Mouse (Mus musculus) MEL (cell line): ENCODE results near the gene Inppl1. TPM values are rescaled to one million over a fixed set of nuclear protein-coding genes. Genes with fewer than 3 reads are reported as not detected.

Source experiments
- DNase-seq: peaks from one replicate; pipeline ENCODE4 v3.0.0; 2011; ENCODE audit warnings: low read depth, low spot score
- H3K27ac ChIP-seq: 2 replicates; pipeline ENCODE4 v1.5.1; 2012; ENCODE audit warnings: low read depth, mild to moderate bottlenecking, control low read depth, low read length, moderate library complexity; ENCODE audit not compliant: control insufficient read depth
- H3K27me3 ChIP-seq, 2 experiments: fragments of 150-350 bp in 1 of 2; sonication (generic) in 1 of 2; 2 replicates each; pipeline ENCODE4 v1.6.1; 2012; ENCODE audit warnings: low read length in 2 of 2, mild to moderate bottlenecking in 2 of 2, improper control_type of control experiment in 1 of 2, moderate library complexity in 1 of 2; ENCODE audit not compliant: insufficient read depth in 2 of 2, control insufficient read depth in 1 of 2
- H3K36me3 ChIP-seq, 2 experiments: 2 replicates each; pipeline ENCODE4 v1.6.1; 2012 to 2014; ENCODE audit warnings: low read length in 2 of 2, improper control_type of control experiment in 1 of 2, inconsistent platforms in 1 of 2, mild to moderate bottlenecking in 1 of 2; ENCODE audit not compliant: insufficient read depth in 2 of 2, control insufficient read depth in 1 of 2
- H3K4me1 ChIP-seq, 2 experiments: fragments of 150-350 bp in 1 of 2; sonication (generic) in 1 of 2; 2 replicates each; pipeline ENCODE4 v1.6.1; 2012; ENCODE audit warnings: low read length in 2 of 2, improper control_type of control experiment in 1 of 2, mild to moderate bottlenecking in 1 of 2; ENCODE audit not compliant: insufficient read depth in 2 of 2, control insufficient read depth in 1 of 2
- H3K4me3 ChIP-seq, 2 experiments: fragments of 150-350 bp in 1 of 2; sonication (generic) in 1 of 2; 2 replicates each; pipeline ENCODE4 v1.5.1; 2012; ENCODE audit warnings: low read depth in 2 of 2, low read length in 2 of 2, mild to moderate bottlenecking in 2 of 2, moderate library complexity in 2 of 2, control low read depth in 1 of 2, improper control_type of control experiment in 1 of 2; ENCODE audit not compliant: control insufficient read depth in 1 of 2, insufficient read depth in 1 of 2
- H3K79me2 ChIP-seq: 2 replicates; pipeline ENCODE4 v1.6.1; 2012; ENCODE audit warnings: mild to moderate bottlenecking, low read length, moderate library complexity; ENCODE audit not compliant: control insufficient read depth, poor library complexity, insufficient read depth
- H3K9ac ChIP-seq: 2 replicates; pipeline ENCODE4 v1.6.1; 2012; ENCODE audit warnings: low read depth, mild to moderate bottlenecking, control low read depth, low read length, moderate library complexity; ENCODE audit not compliant: control insufficient read depth, poor library complexity, severe bottlenecking
- H3K9me3 ChIP-seq: fragments of 150-350 bp; sonication (generic); replicated peaks from 2 replicates; pipeline ENCODE4 v1.6.1; 2012; ENCODE audit warnings: mild to moderate bottlenecking, low read length, improper control_type of control experiment, moderate library complexity; ENCODE audit not compliant: insufficient read depth
- BHLHE40 ChIP-seq: IDR thresholded peaks from 2 replicates; pipeline ENCODE4 v1.6.1; 2012; ENCODE audit warnings: low read depth, mild to moderate bottlenecking, inconsistent platforms, low read length, improper control_type of control experiment, borderline replicate concordance
- CHD1 ChIP-seq: IDR thresholded peaks from 2 replicates; pipeline ENCODE4 v1.6.1; 2012; ENCODE audit warnings: low read depth, mild to moderate bottlenecking, inconsistent platforms, low read length, improper control_type of control experiment
- CTCF ChIP-seq, 3 experiments: IDR thresholded peaks in 2 of 3; conservative IDR thresholded peaks in 1 of 3; 2 replicates each; pipeline ENCODE4 v1.5.1; 2011 to 2012; ENCODE audit warnings: low read length in 3 of 3, low read depth in 2 of 3, mild to moderate bottlenecking in 2 of 3, improper control_type of control experiment in 1 of 3, inconsistent platforms in 1 of 3, mixed read lengths in 1 of 3, moderate library complexity in 1 of 3; ENCODE audit not compliant: control insufficient read depth in 1 of 3, insufficient read depth in 1 of 3, poor library complexity in 1 of 3, severe bottlenecking in 1 of 3
- ELF1 ChIP-seq: IDR thresholded peaks from 2 replicates; pipeline ENCODE4 v1.6.1; 2014; ENCODE audit warnings: low read depth, mild to moderate bottlenecking, inconsistent platforms, low read length, improper control_type of control experiment, moderate library complexity
- EP300 ChIP-seq, 2 experiments: IDR thresholded peaks; 2 replicates each; pipeline ENCODE4 v1.6.1; 2011; ENCODE audit warnings: improper control_type of control experiment in 2 of 2, low read length in 2 of 2, low read depth in 1 of 2, mild to moderate bottlenecking in 1 of 2
- ETS1 ChIP-seq: IDR thresholded peaks from 2 replicates; pipeline ENCODE4 v1.6.1; 2012; ENCODE audit warnings: low read depth, mild to moderate bottlenecking, inconsistent platforms, low read length, improper control_type of control experiment, moderate library complexity
- JUND ChIP-seq: IDR thresholded peaks from 2 replicates; pipeline ENCODE4 v1.6.1; 2011; ENCODE audit warnings: low read depth, mild to moderate bottlenecking, improper control_type of control experiment, low read length
- MAX ChIP-seq: IDR thresholded peaks from 2 replicates; pipeline ENCODE4 v1.6.1; 2011; ENCODE audit warnings: low read length, improper control_type of control experiment
- MEF2A ChIP-seq: IDR thresholded peaks from 2 replicates; pipeline ENCODE4 v1.6.1; 2014; ENCODE audit warnings: low read depth, mild to moderate bottlenecking, inconsistent platforms, low read length, improper control_type of control experiment; ENCODE audit not compliant: poor library complexity, insufficient replicate concordance, severe bottlenecking; ENCODE audit errors: extremely low read depth
- MYB ChIP-seq: IDR thresholded peaks from 2 replicates; pipeline ENCODE4 v1.6.1; 2011; ENCODE audit warnings: mild to moderate bottlenecking, low read depth, low read length, improper control_type of control experiment
- NELFE ChIP-seq: IDR thresholded peaks from 2 replicates; pipeline ENCODE4 v1.6.1; 2011; ENCODE audit warnings: low read depth, low read length, improper control_type of control experiment
- NRF1 ChIP-seq: IDR thresholded peaks from 2 replicates; pipeline ENCODE4 v1.6.1; 2014; ENCODE audit warnings: low read depth, mild to moderate bottlenecking, inconsistent platforms, low read length, improper control_type of control experiment, moderate library complexity; ENCODE audit not compliant: poor library complexity, insufficient read depth, severe bottlenecking
- POLR2AphosphoS2 ChIP-seq: IDR thresholded peaks from 2 replicates; pipeline ENCODE4 v1.6.1; 2011; ENCODE audit warnings: low read length, improper control_type of control experiment
- RCOR1 ChIP-seq: IDR thresholded peaks from 2 replicates; pipeline ENCODE4 v1.6.1; 2012; ENCODE audit warnings: low read depth, mild to moderate bottlenecking, inconsistent platforms, low read length, improper control_type of control experiment
- TAL1 ChIP-seq: IDR thresholded peaks from 2 replicates; pipeline ENCODE4 v1.6.1; 2012; ENCODE audit warnings: mild to moderate bottlenecking, inconsistent platforms, low read length, moderate library complexity, mixed read lengths
- TBP ChIP-seq: IDR thresholded peaks from 2 replicates; pipeline ENCODE4 v1.8.0; 2011; ENCODE audit warnings: low read depth, low read length, improper control_type of control experiment
- TCF12 ChIP-seq: IDR thresholded peaks from 2 replicates; pipeline ENCODE4 v1.6.1; 2014; ENCODE audit warnings: low read depth, mild to moderate bottlenecking, inconsistent platforms, low read length, improper control_type of control experiment, moderate library complexity
- USF1 ChIP-seq: IDR thresholded peaks from 2 replicates; pipeline ENCODE4 v1.6.1; 2014; ENCODE audit warnings: low read depth, mild to moderate bottlenecking, inconsistent platforms, low read length, improper control_type of control experiment, moderate library complexity
- ZC3H11A ChIP-seq: IDR thresholded peaks from 2 replicates; pipeline ENCODE4 v1.6.1; 2012; ENCODE audit warnings: low read depth, mild to moderate bottlenecking, inconsistent platforms, low read length, improper control_type of control experiment
- ZMIZ1 ChIP-seq: IDR thresholded peaks from 2 replicates; pipeline ENCODE4 v1.6.1; 2012; ENCODE audit warnings: low read depth, mild to moderate bottlenecking, inconsistent platforms, low read length, improper control_type of control experiment, moderate library complexity
- ZNF384 ChIP-seq: IDR thresholded peaks from 2 replicates; pipeline ENCODE4 v1.6.1; 2012; ENCODE audit warnings: low read depth, mild to moderate bottlenecking, inconsistent platforms, low read length, improper control_type of control experiment
- polyA plus RNA-seq, 2 experiments: library from polyadenylated mRNA; stranded (reverse) in 1 of 2; unstranded in 1 of 2; fragments of >175 nt in 1 of 2; fragments of >200 nt in 1 of 2; gene quantifications; 2 replicates each; pipeline versions ENCODE4 v1.2.1 to v1.2.4; 2012; ENCODE audit warnings: low replicate concordance in 2 of 2, low read depth in 1 of 2; ENCODE audit not compliant: insufficient read length in 2 of 2, insufficient read depth in 1 of 2, missing spikeins in 1 of 2
- total RNA-seq: library from RNA; depleted of rRNA; stranded (reverse); fragments of 300-350 nt; gene quantifications from 2 replicates; pipeline ENCODE4 v1.2.3, GENCODE M21; 2012

Inppl1 gene
- total and polyA plus RNA-seq, 3 experiments = 9.5 to 31.3 TPM; not detected in 1

- Histone ChIP-seq H3K9ac (no peak overlapping the region), H3K9me3 (no peaks in the 10 kb centered on the region), H3K27me3 (no peaks in the 10 kb centered on the region), H3K36me3 (no peaks in the 10 kb centered on the region; a peak in 1 of 4 replicates), H3K4me1 (no peaks in the 10 kb centered on the region), H3K27ac (no peak overlapping the region), H3K79me2 (no peaks in the 10 kb centered on the region), H3K4me3 (no peak overlapping the region)
- DNase-seq = no peak
- no peak for TF ChIP-seq MYB
- no peak for TF ChIP-seq ELF1
- TF ChIP-seq USF1 = no peak
- no peak for TF ChIP-seq BHLHE40
- TF ChIP-seq POLR2AphosphoS2 = no peak
- TF ChIP-seq TBP = no peak
- no peak for TF ChIP-seq TAL1
- TF ChIP-seq ZMIZ1 = no peak
Observed at GRCm38 (mm10) chr7:101820295-101821030, 17.6 kb downstream of the Inppl1 start.

GRCm38 (mm10) chr7:101817861-101818401 lies 20.1 kb downstream of the Inppl1 start, which contains the start of gene Phox2a:
Phox2a (plus strand) TSS chr7:101818313.
- Histone ChIP-seq H3K27ac (no peak within 1 kb of the TSS), H3K36me3 (no peaks in the 10 kb centered on the region), H3K9ac (no peak within 1 kb of the TSS), H3K27me3 (no peaks in the 10 kb centered on the region; a peak in 1 of 4 replicates), H3K79me2 (no peaks in the 10 kb centered on the region), H3K4me3 (no peak within 1 kb of the TSS), H3K4me1 (no peaks in the 10 kb centered on the region), H3K9me3 (no peaks in the 10 kb centered on the region)
- TF ChIP-seq MYB = no peak
- no peak for DNase-seq

- Histone ChIP-seq H3K9me3 (no peaks in the 10 kb centered on the region), H3K9ac (no peak overlapping the region), H3K27ac (no peak overlapping the region), H3K4me3 (no peak overlapping the region), H3K79me2 (no peaks in the 10 kb centered on the region), H3K4me1 (no peaks in the 10 kb centered on the region), H3K27me3 (no peaks in the 10 kb centered on the region), H3K36me3 (peaks cover 0 to 2% of the 10 kb centered on the region in 2 experiments; a peak in 1 of 4 replicates)
- TF ChIP-seq CTCF (IDR thresholded peaks at IDR 0.05 in 2 of 3, conservative IDR thresholded peaks at IDR 0.05 in 1 of 3; ENCODE audit: control insufficient read depth in 1 of 3, insufficient read depth in 1 of 3, low read depth in 2 of 3, low read length in 3 of 3, poor library complexity in 1 of 3, severe bottlenecking in 1 of 3) (no peak), JUND (no peak), ZNF384 (no peak), TCF12 (no peak), MAX (no peak), MYB (no peak), ZC3H11A (no peak), NRF1 (no peak), CHD1 (no peak), MEF2A (no peak), NELFE (no peak), RCOR1 (no peak), ETS1 (no peak), EP300 (IDR thresholded peaks at IDR 0.05; ENCODE audit: low read depth in 1 of 2, low read length in 2 of 2) (no peak)
- peak; percentile 10 for DNase-seq
Observed at GRCm38 (mm10) chr7:101777053-101777452, 61.0 kb downstream of the Inppl1 start.
